Mouse (Mus musculus): Measurements from ENCODE around the gene Catsperz. TPM values are rescaled to one million over a fixed set of nuclear protein-coding genes. Genes with fewer than 3 reads are reported as not detected.

Catsperz gene
- polyA plus RNA-seq, 1 experiment from 2014 or later, result 1.4 TPM

DNA sequence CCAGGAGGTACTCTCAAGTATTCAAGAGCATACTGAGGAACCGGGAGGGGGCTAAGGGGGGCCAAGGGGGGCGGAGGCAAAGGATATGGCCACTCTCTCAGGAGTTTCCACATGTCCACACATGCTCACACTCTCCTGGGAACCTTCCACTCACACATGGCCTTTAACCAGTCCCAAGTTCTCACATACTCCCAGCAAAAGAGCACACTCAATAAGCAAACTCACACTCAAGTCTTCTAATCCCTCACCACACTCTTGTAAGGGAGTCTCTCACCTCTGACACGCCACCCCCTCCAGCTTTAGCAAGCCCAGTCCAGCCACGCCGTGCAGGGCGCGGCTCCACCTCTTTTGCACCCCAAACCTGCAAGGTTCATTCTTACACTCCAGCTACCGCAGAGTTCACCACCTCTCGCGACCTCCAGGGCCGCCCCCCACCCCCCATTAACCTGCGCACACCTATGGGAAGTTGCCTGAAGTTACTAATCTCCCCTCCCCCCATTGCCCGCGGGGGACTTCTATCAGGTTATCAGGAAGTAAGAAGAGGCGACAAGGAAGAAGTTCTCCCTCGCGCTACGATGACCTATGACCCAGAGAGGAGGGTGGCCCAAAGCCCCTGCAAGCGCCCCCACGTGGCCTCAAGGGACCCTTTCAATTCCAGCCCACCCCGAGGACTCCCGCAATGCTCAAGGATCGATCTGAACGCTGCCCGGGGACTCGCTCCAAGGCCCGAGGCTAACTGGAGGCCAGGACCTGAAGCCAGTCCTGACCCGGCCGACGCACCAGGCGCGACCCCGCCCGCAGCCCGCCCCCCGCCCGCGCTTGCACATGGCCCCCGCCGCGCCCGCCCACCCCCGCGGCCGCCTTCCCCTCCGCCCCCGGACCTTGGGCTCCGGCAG lies 4.2 kb downstream of the Catsperz start:
- Histone ChIP-seq H3K4me1 (ENCODE audit: control insufficient read depth in 2 of 2, insufficient read depth in 2 of 2, low read length in 2 of 2) (peaks cover 16 to 36% of the 10 kb centered on the region in 2 experiments), H3K4me2 (ENCODE audit: low read length) (peak overlapping the region; percentile 85), H3K9me3 (ENCODE audit: control insufficient read depth, low read length) (peaks cover under 1% of the 10 kb centered on the region; the same call in 1 of the 2 replicates), H3K4me3 (ENCODE audit: control insufficient read depth in 1 of 2, insufficient read depth in 1 of 2, low read depth in 1 of 2, low read length in 2 of 2) (peak overlapping the region; percentile 80 to 82), H3K27ac (replicated peaks in 1 of 2; ENCODE audit: control insufficient read depth in 1 of 2, insufficient read depth in 1 of 2, low read depth in 2 of 2, low read length in 2 of 2) (peak overlapping the region; percentile 70 to 96), H3K27me3 (ENCODE audit: control insufficient read depth, insufficient read depth, low read length) (peaks cover 15% of the 10 kb centered on the region), H3K36me3 (ENCODE audit: control insufficient read depth, insufficient read depth, low read length) (peaks cover 28% of the 10 kb centered on the region), H3K9ac (ENCODE audit: low read length) (peak overlapping the region; percentile 94)
- peak; percentile 0; the same call in 1 of the 2 replicates for ATAC-seq (ENCODE audit: insufficient number of reproducible peaks, insufficient read depth, low FRiP score, low read depth)
- 2% methylated on average over 44 of the region's 48 CpGs for WGBS

DNA sequence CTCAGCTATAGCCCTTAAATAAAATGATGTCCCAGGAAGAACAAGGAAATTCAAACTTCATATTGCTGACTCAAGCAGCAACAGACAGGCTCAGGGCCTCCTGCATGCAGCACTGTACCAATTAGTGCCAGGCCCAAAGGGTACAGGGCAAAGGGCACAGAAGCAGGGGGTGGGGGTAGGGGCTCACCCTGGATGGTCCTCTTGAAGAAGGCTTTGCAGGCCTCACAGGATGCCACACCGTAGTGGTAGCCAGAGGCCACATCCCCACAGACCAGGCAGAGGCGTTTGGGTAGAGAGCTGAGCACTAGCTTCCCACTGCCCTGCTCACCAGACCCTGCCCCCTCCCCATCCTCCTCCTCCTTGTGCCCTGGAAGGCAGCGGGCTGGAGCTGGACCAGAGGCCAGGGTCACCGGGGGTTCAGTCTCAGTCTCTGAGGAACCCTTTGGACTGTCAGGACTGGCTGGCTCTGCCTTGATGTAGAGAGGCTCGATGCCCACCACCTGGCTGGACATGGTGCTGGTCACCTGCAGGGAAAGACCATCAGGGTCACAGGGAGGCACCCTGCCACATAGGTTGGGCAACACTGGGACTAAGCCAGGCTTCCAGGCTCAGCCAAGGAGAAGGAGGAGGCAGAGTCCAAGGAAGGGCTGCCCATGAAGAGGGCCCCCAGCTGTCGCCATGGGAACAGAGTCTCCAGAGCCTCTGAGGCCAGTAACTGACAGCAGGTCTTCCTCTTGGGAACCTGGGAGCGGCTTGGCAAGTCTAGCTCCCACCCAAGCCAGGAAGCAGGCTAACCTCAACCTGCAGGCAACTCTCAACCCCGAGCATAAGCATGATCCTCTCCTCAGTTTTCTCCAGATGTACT lies 5.1 kb downstream of the Catsperz start:
- Histone ChIP-seq H3K4me2 (ENCODE audit: low read length) (peak overlapping the region; percentile 85), H3K4me1 (ENCODE audit: control insufficient read depth in 2 of 2, insufficient read depth in 2 of 2, low read length in 2 of 2) (peaks cover 13 to 39% of the 10 kb centered on the region in 2 experiments), H3K27ac (replicated peaks in 1 of 2; ENCODE audit: control insufficient read depth in 1 of 2, insufficient read depth in 1 of 2, low read depth in 2 of 2, low read length in 2 of 2) (peak overlapping the region; percentile 7 to 96; a peak in 2 of 4 replicates), H3K27me3 (ENCODE audit: control insufficient read depth, insufficient read depth, low read length) (peaks cover 6% of the 10 kb centered on the region), H3K9ac (ENCODE audit: low read length) (peak overlapping the region; percentile 94), H3K36me3 (ENCODE audit: control insufficient read depth, insufficient read depth, low read length) (peaks cover 32% of the 10 kb centered on the region), H3K9me3 (ENCODE audit: control insufficient read depth, low read length) (no peaks in the 10 kb centered on the region), H3K4me3 (ENCODE audit: control insufficient read depth in 1 of 2, insufficient read depth in 1 of 2, low read depth in 1 of 2, low read length in 2 of 2) (peak overlapping the region; percentile 80 to 82)
- ATAC-seq (ENCODE audit: insufficient number of reproducible peaks, insufficient read depth, low FRiP score, low read depth), result no peak
- WGBS, result 40% methylated on average over 8 of the region's 8 CpGs

DNA sequence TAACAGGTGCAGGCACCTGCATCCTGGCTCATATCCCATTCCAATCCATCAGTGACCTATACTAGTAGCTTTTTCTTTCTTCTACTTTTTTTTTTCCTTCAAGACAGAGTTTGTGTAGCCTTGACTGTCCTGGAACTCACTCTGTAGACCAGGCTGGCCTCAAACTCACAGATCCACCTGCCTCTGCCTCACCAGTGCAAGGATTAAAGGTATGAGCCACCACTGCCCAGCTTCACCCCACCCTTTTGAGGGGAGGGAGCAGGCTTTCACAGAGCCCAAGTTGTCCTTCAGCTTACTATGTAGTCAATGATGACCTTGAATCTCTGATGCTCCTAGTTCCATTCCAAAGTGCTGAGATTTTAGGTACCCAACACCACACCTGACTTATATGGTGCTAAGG lies 5.7 kb downstream of the Catsperz start:
- peak overlapping the region; percentile 85 for H3K4me2 ChIP-seq (ENCODE audit: low read length)
- H3K4me3 ChIP-seq (ENCODE audit: control insufficient read depth in 1 of 2, insufficient read depth in 1 of 2, low read depth in 1 of 2, low read length in 2 of 2), result no peak overlapping the region
- no peak for ATAC-seq (ENCODE audit: insufficient number of reproducible peaks, insufficient read depth, low FRiP score, low read depth)
- H3K27ac ChIP-seq (replicated peaks in 1 of 2; ENCODE audit: control insufficient read depth in 1 of 2, insufficient read depth in 1 of 2, low read depth in 2 of 2, low read length in 2 of 2), result 0 out of 4 replicates have a peak overlapping the region, but pooled peaks of 1 of the 2 experiments have one; percentile 96
- H3K9ac ChIP-seq (ENCODE audit: low read length), result no peak overlapping the region; the same call in 1 of the 2 replicates
- H3K36me3 ChIP-seq (ENCODE audit: control insufficient read depth, insufficient read depth, low read length), result peaks cover 34% of the 10 kb centered on the region
- H3K27me3 ChIP-seq (ENCODE audit: control insufficient read depth, insufficient read depth, low read length), result no peaks in the 10 kb centered on the region
- no peaks in the 10 kb centered on the region for H3K9me3 ChIP-seq (ENCODE audit: control insufficient read depth, low read length)
- peaks cover 13 to 32% of the 10 kb centered on the region in 2 experiments for H3K4me1 ChIP-seq (ENCODE audit: control insufficient read depth in 2 of 2, insufficient read depth in 2 of 2, low read length in 2 of 2)

DNA sequence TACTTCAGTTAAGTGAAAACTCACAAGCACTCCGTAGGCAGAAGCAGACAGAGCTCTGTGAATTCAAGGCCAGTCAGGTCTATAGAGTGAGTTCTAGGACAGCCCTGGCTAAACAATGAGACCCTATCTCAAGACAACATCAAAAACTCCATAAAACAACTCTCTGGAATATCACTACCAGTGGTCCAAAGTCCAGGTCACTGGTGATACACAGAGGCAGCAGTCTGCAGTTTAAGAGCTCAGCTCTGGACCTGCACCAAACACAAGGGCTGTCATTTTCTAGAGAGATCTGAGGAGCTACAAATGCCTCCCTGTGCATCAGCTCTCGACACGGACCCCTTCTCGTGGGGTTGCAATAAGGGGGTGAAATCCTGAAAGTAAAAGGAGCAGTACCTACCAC lies 6.9 kb downstream of the Catsperz start:
- ATAC-seq (ENCODE audit: insufficient number of reproducible peaks, insufficient read depth, low FRiP score, low read depth), result no peak
- no peak overlapping the region for H3K4me3 ChIP-seq (ENCODE audit: control insufficient read depth in 1 of 2, insufficient read depth in 1 of 2, low read depth in 1 of 2, low read length in 2 of 2)
- peaks cover 45% of the 10 kb centered on the region for H3K36me3 ChIP-seq (ENCODE audit: control insufficient read depth, insufficient read depth, low read length)
- WGBS, result 93% methylated on average over 4 of the region's 4 CpGs
- H3K4me1 ChIP-seq (ENCODE audit: control insufficient read depth in 2 of 2, insufficient read depth in 2 of 2, low read length in 2 of 2), result peaks cover 13 to 32% of the 10 kb centered on the region in 2 experiments
- H3K9ac ChIP-seq (ENCODE audit: low read length), result no peak overlapping the region
- no peak overlapping the region for H3K4me2 ChIP-seq (ENCODE audit: low read length)
- no peaks in the 10 kb centered on the region for H3K27me3 ChIP-seq (ENCODE audit: control insufficient read depth, insufficient read depth, low read length)
- no peak overlapping the region for H3K27ac ChIP-seq (replicated peaks in 1 of 2; ENCODE audit: control insufficient read depth in 1 of 2, insufficient read depth in 1 of 2, low read depth in 2 of 2, low read length in 2 of 2)
- H3K9me3 ChIP-seq (ENCODE audit: control insufficient read depth, low read length), result no peaks in the 10 kb centered on the region

DNA sequence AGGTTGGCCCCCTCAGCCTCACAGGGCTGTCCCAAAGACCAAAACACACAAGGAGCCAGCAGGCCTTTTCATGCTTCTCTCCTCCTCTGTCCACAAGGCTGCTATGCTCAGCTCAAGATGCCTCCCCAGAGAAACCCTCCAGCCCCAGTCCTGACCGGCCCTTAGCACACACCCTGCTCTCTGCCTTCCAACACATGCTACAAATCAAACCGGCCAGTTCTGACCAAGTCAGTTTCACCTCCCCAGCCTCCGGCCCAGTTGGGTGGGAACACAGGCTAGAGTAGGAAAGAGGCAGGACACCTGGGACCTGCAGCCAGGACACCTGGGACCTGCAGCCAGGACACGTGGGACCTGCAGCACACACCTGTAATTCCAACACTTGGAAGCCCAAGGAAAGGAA lies 8.7 kb downstream of the Catsperz start:
- Histone ChIP-seq H3K36me3 (ENCODE audit: control insufficient read depth, insufficient read depth, low read length) (peaks cover 64% of the 10 kb centered on the region), H3K9ac (ENCODE audit: low read length) (0 out of 2 replicates have a peak overlapping the region, but pooled peaks have one; percentile 25), H3K4me2 (ENCODE audit: low read length) (no peak overlapping the region), H3K4me3 (ENCODE audit: control insufficient read depth in 1 of 2, insufficient read depth in 1 of 2, low read depth in 1 of 2, low read length in 2 of 2) (no peak overlapping the region), H3K27me3 (ENCODE audit: control insufficient read depth, insufficient read depth, low read length) (no peaks in the 10 kb centered on the region), H3K9me3 (ENCODE audit: control insufficient read depth, low read length) (no peaks in the 10 kb centered on the region), H3K4me1 (ENCODE audit: control insufficient read depth in 2 of 2, insufficient read depth in 2 of 2, low read length in 2 of 2) (peaks cover 7 to 22% of the 10 kb centered on the region in 2 experiments), H3K27ac (replicated peaks in 1 of 2; ENCODE audit: control insufficient read depth in 1 of 2, insufficient read depth in 1 of 2, low read depth in 2 of 2, low read length in 2 of 2) (no peak overlapping the region)
- ATAC-seq (ENCODE audit: insufficient number of reproducible peaks, insufficient read depth, low FRiP score, low read depth), result no peak
- 76% methylated on average over 4 of the region's 4 CpGs for WGBS

DNA sequence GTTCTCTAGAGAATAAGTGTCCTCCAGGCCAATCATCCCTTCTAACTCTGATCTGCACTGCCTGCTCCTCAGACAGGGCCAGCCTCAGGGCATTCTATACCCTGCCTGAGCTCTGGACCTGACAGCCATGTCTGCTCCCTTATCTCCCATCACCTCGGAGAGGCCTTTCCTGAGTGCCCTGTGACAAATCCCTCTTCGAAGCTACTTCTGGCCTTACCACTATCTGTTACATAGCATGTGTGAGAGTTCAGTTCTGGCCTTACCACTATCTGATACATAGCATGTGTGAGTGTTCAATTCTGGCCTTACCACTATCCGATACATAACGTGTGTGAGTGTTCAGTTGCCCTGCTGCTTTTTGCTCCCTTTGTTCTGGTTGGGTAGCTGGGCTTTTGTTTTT lies 9.9 kb downstream of the Catsperz start:
- Histone ChIP-seq H3K4me3 (ENCODE audit: control insufficient read depth in 1 of 2, insufficient read depth in 1 of 2, low read depth in 1 of 2, low read length in 2 of 2) (no peak overlapping the region), H3K9ac (ENCODE audit: low read length) (no peak overlapping the region), H3K27ac (replicated peaks in 1 of 2; ENCODE audit: control insufficient read depth in 1 of 2, insufficient read depth in 1 of 2, low read depth in 2 of 2, low read length in 2 of 2) (no peak overlapping the region), H3K4me2 (ENCODE audit: low read length) (no peak overlapping the region), H3K36me3 (ENCODE audit: control insufficient read depth, insufficient read depth, low read length) (peaks cover 70% of the 10 kb centered on the region), H3K4me1 (ENCODE audit: control insufficient read depth in 2 of 2, insufficient read depth in 2 of 2, low read length in 2 of 2) (peaks cover 5 to 24% of the 10 kb centered on the region in 2 experiments), H3K9me3 (ENCODE audit: control insufficient read depth, low read length) (no peaks in the 10 kb centered on the region), H3K27me3 (ENCODE audit: control insufficient read depth, insufficient read depth, low read length) (no peaks in the 10 kb centered on the region)
- WGBS, result 32% methylated on average over 4 of the region's 4 CpGs
- no peak for ATAC-seq (ENCODE audit: insufficient number of reproducible peaks, insufficient read depth, low FRiP score, low read depth)

DNA sequence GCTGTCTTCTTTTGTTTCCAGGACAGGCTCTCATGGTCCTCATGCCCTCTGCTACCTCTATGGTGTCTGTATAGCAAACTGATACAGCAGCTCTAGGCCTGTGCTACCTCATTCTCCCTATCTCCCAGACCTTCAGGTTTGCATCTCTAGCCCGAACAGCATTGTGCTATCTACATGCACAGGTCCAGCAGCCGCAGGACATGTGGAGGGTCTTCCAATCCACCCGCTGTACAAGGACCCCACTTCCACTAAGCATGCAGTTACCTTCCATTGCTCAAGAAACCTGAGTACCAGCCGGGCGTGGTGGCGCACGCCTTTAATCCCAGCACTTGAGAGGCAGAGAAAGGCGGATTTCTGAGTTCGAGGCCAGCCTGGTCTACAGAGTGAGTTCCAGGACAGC lies 10.6 kb downstream of the Catsperz start:
- H3K4me2 ChIP-seq (ENCODE audit: low read length), result no peak overlapping the region
- H3K36me3 ChIP-seq (ENCODE audit: control insufficient read depth, insufficient read depth, low read length), result peaks cover 66% of the 10 kb centered on the region
- 87% methylated on average over 9 of the region's 9 CpGs for WGBS

More for the DNA sequence above, 10.6 kb downstream of the Catsperz start:
- no peak overlapping the region for H3K27ac ChIP-seq (replicated peaks in 1 of 2; ENCODE audit: control insufficient read depth in 1 of 2, insufficient read depth in 1 of 2, low read depth in 2 of 2, low read length in 2 of 2)
- no peak for ATAC-seq (ENCODE audit: insufficient number of reproducible peaks, insufficient read depth, low FRiP score, low read depth)
- H3K9me3 ChIP-seq (ENCODE audit: control insufficient read depth, low read length), result no peaks in the 10 kb centered on the region
- no peak overlapping the region for H3K9ac ChIP-seq (ENCODE audit: low read length)
- H3K4me1 ChIP-seq (ENCODE audit: control insufficient read depth in 2 of 2, insufficient read depth in 2 of 2, low read length in 2 of 2), result peaks cover 0 to 16% of the 10 kb centered on the region in 2 experiments; a peak in 3 of 4 replicates
- no peak overlapping the region for H3K4me3 ChIP-seq (ENCODE audit: control insufficient read depth in 1 of 2, insufficient read depth in 1 of 2, low read depth in 1 of 2, low read length in 2 of 2)
- H3K27me3 ChIP-seq (ENCODE audit: control insufficient read depth, insufficient read depth, low read length), result no peaks in the 10 kb centered on the region

Data from heart, embryonic 14.5 days (tissue).